Mouse (Mus musculus) cerebellum, adult 2 months (tissue): ENCODE results near the gene Vps37c.

Experiments
- CTCF ChIP-seq: fragments of 200-500 bp; IDR thresholded peaks from 2 replicates; pipeline ENCODE4 v1.5.1; 2011; ENCODE audit warnings: low read depth, mild to moderate bottlenecking, control low read depth, low read length, moderate library complexity, borderline replicate concordance; ENCODE audit not compliant: insufficient read depth
- POLR2A ChIP-seq: fragments of 200-500 bp; IDR thresholded peaks from 2 replicates; pipeline ENCODE4 v1.6.1; 2011; ENCODE audit warnings: low read length, control low read depth, borderline replicate concordance; ENCODE audit not compliant: insufficient read depth

GRCm38 (mm10) chr19:10749295-10749694 lies 60.8 kb downstream of the Vps37c start:
- no peak for TF ChIP-seq CTCF
- no peak for TF ChIP-seq POLR2A
